ENCODE assay signal across 1 mouse cellular context in genomic region chr13:55479929-55480328, GRCm38 (mm10).
TF ChIP-seq lines count a peak whose summit lies in the region.

No protein-coding gene starts in this region.

TF ChIP-seq in MEL, 35 proteins besides CTCF, POLR2A, EP300 and RAD21 (continued from another document):
- no peak for TF ChIP-seq NRF1 (IDR thresholded peaks at IDR 0.05; ENCODE audit: insufficient read depth, low read depth, low read length, poor library complexity, severe bottlenecking)
- TF ChIP-seq MAX (IDR thresholded peaks at IDR 0.05; ENCODE audit: low read length) = no peak
- TF ChIP-seq GABPA (IDR thresholded peaks at IDR 0.05; ENCODE audit: low read depth, low read length) = no peak
- peak; percentile 73 for TF ChIP-seq TBP (IDR thresholded peaks at IDR 0.05; ENCODE audit: low read depth, low read length)
- TF ChIP-seq ZKSCAN1 (IDR thresholded peaks at IDR 0.05; ENCODE audit: low read depth, low read length) = no peak
- no peak for TF ChIP-seq POLR2AphosphoS2 (IDR thresholded peaks at IDR 0.05; ENCODE audit: low read length)
- no peak for TF ChIP-seq ZMIZ1 (IDR thresholded peaks at IDR 0.05; ENCODE audit: low read depth, low read length)
- TF ChIP-seq UBTF (IDR thresholded peaks at IDR 0.05; ENCODE audit: borderline replicate concordance, insufficient read depth, low read depth, low read length) = no peak
- no peak for TF ChIP-seq CHD2 (IDR thresholded peaks at IDR 0.05; ENCODE audit: low read length)
- no peak for TF ChIP-seq E2F4 (IDR thresholded peaks at IDR 0.05; ENCODE audit: borderline replicate concordance, low read depth, low read length)
- no peak for TF ChIP-seq TAL1 (IDR thresholded peaks at IDR 0.05; ENCODE audit: low read length)
- TF ChIP-seq JUND (IDR thresholded peaks at IDR 0.05; ENCODE audit: low read depth, low read length) = no peak
